Mouse (Mus musculus) bone marrow, adult 2 months (tissue): Measurements from ENCODE around the gene 9630041A04Rik. TPM values are rescaled to one million over a fixed set of nuclear protein-coding genes. Genes with fewer than 3 reads are reported as not detected.

Experiments
- H3K27ac ChIP-seq: fragments of 200-500 bp; 2 replicates; pipeline ENCODE4 v1.5.1; 2012; ENCODE audit warnings: low read depth, mild to moderate bottlenecking, control low read depth, inconsistent platforms, low read length; ENCODE audit not compliant: control insufficient read depth, poor library complexity, insufficient read depth
- H3K4me1 ChIP-seq: fragments of 200-500 bp; 2 replicates; pipeline ENCODE4 v1.6.1; 2011; ENCODE audit warnings: low read length; ENCODE audit not compliant: control insufficient read depth, insufficient read depth
- H3K4me3 ChIP-seq: fragments of 200-500 bp; replicated peaks from 2 replicates; pipeline ENCODE3; 2011; ENCODE audit warnings: mild to moderate bottlenecking, low read depth, low read length, control low read depth; ENCODE audit not compliant: control insufficient read depth
- CTCF ChIP-seq: fragments of 200-500 bp; IDR thresholded peaks from 2 replicates; pipeline ENCODE4 v1.5.1; 2011; ENCODE audit warnings: low read length, control low read depth; ENCODE audit not compliant: control insufficient read depth, insufficient read depth
- POLR2A ChIP-seq: fragments of 200-500 bp; IDR thresholded peaks from 2 replicates; pipeline ENCODE4 v1.6.1; 2011; ENCODE audit warnings: low read depth, mild to moderate bottlenecking, control low read depth, low read length, borderline replicate concordance; ENCODE audit not compliant: control insufficient read depth
- WGBS: fragments of 180-500 bp; shearing (Covaris S2); methylation state at CpG from one replicate; pipeline ENCODE4 v1.1.7; 2018; 5-methylcytosine and 5-hydroxymethylcytosine counted together
- polyA plus RNA-seq: library from polyadenylated mRNA; stranded (reverse); fragments of >200 nt; gene quantifications from 2 replicates; pipeline ENCODE4 v1.2.4, GENCODE M21; 2011; ENCODE audit warnings: low replicate concordance; ENCODE audit not compliant: missing spikeins, insufficient read depth, insufficient read length

9630041A04Rik gene
- polyA plus RNA-seq, 1 experiment = not detected

DNA sequence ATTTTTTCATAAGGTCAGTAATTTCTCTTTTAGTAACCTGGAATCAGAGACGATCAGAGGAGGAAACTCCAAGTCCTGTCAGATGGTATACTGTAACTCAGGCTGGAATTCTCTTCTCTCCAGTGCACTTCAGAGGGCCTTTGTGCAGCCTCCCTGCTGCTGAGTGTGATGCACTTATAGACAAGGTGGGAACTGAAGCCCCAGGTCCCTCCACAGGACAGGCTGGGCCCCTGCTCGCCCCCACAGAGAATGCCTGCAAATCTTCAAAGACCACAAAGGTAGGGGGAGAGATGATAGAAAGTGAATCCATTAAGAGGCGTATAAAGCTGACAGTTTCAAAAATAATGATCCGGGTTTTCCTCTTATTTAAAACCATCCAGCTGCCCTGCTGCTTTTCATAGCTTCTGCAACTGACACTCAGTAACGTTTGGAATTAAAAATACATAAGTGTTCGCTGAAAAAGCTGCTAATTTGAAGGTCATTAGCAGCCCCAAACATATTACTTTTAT lies 46.2 kb downstream of the 9630041A04Rik start:
- WGBS = 63% methylated on average over 6 of the region's 6 CpGs
- TF ChIP-seq POLR2A (no peak), CTCF (no peak)
- H3K4me3 ChIP-seq = no peak overlapping the region
- H3K27ac ChIP-seq = no peak overlapping the region
- H3K4me1 ChIP-seq = no peaks in the 10 kb centered on the region

DNA sequence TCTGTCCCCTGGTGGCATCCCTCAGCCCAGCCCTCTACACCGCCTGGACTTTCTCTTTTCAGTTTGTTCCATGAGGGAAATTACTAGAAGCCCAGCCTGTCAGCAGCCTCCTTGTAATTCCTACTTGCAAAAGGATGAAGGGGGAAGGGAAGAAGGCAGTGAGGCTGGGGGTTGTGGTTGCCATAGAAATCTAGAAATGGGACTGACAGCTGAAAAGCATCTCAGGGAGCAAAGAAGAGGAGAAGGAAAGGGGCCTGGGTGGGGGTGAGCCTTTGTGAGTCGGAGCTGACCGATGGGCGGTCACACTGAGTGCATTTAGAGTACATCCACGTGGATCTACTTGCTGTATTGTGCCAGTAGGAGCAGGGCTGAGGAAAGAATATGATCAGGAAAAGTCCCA lies 47.2 kb downstream of the 9630041A04Rik start:
- Histone ChIP-seq H3K4me1 (no peaks in the 10 kb centered on the region), H3K27ac (no peak overlapping the region), H3K4me3 (no peak overlapping the region)
- WGBS = 73% methylated on average over 5 of the region's 5 CpGs
- no peak for TF ChIP-seq POLR2A
- no peak for TF ChIP-seq CTCF

DNA sequence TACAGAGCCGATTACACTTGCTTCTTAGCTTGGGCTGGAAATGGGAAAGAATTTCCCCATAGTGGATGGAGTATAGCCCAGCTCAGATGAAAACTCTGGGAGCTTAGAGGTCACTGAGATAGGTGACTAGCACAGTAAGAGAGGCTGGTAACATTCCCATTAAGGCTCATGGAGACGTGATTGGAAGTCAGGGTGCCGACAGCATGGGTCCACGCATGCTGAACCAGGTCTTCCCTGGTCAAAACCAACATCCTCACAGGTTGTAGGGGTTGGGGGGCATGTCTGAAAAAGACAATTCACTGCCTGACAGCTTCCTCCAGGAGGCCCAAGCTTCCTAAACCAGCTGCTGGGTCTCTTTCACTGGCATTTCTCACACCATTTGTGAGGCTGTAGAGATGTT lies 47.9 kb downstream of the 9630041A04Rik start:
- Histone ChIP-seq H3K27ac (no peak overlapping the region), H3K4me1 (no peaks in the 10 kb centered on the region), H3K4me3 (no peak overlapping the region)
- WGBS = 79% methylated on average over 4 of the region's 4 CpGs
- TF ChIP-seq POLR2A (no peak), CTCF (no peak)

- Histone ChIP-seq H3K4me1 (no peaks in the 10 kb centered on the region), H3K4me3 (no peak overlapping the region), H3K27ac (no peak overlapping the region)
- WGBS = 72% methylated on average over 9 of the region's 9 CpGs
- no peak for TF ChIP-seq CTCF
- TF ChIP-seq POLR2A = no peak
These were observed 49.7 kb downstream of the 9630041A04Rik start for GRCm38 (mm10) chr9:101911176-101911866.

GRCm38 (mm10) chr9:101915082-101915481 lies 53.4 kb downstream of the 9630041A04Rik start:
- H3K4me3 ChIP-seq = no peak overlapping the region
- 72% methylated on average over 2 of the region's 2 CpGs for WGBS
- no peak overlapping the region for H3K27ac ChIP-seq
- no peak for TF ChIP-seq POLR2A
- no peak for TF ChIP-seq CTCF
- no peaks in the 10 kb centered on the region for H3K4me1 ChIP-seq

- no peak for TF ChIP-seq POLR2A
- TF ChIP-seq CTCF = no peak
- Histone ChIP-seq H3K4me1 (no peaks in the 10 kb centered on the region), H3K4me3 (no peak overlapping the region), H3K27ac (no peak overlapping the region)
- WGBS = 72% methylated on average over 4 of the region's 4 CpGs
These were observed 57.1 kb downstream of the 9630041A04Rik start for GRCm38 (mm10) chr9:101918771-101919170.

GRCm38 (mm10) chr9:101919324-101919723 lies 57.7 kb downstream of the 9630041A04Rik start:
- TF ChIP-seq CTCF (no peak), POLR2A (no peak)
- no peak overlapping the region for H3K27ac ChIP-seq
- no peaks in the 10 kb centered on the region for H3K4me1 ChIP-seq
- WGBS = 75% methylated on average over 5 of the region's 5 CpGs
- H3K4me3 ChIP-seq = no peak overlapping the region

DNA sequence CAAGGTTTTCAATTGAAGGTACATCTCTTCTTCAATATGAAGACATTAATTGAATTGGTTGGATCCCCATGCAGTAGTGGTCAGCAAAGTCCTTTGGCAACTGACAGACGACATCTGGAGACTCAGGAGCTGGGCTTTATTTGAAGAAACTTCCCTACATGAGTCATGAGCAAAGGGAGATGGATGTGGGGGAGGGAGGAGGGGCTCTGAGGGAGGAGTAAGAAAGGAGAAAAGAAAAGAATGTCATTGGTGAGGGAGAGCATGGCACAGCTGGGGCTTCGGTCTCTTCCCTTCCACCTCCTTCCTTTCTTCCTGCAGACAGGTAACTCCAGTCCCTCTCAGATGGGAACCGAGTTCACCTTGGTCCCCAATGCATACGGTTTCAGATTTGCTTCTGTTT lies 61.2 kb downstream of the 9630041A04Rik start:
- Histone ChIP-seq H3K4me1 (no peaks in the 10 kb centered on the region), H3K27ac (no peak overlapping the region), H3K4me3 (no peak overlapping the region)
- TF ChIP-seq POLR2A = no peak
- TF ChIP-seq CTCF = no peak
- WGBS = 68% methylated on average over 4 of the region's 4 CpGs

- no peak overlapping the region for H3K27ac ChIP-seq
- WGBS = 67% methylated on average over 4 of the region's 4 CpGs
- no peaks in the 10 kb centered on the region for H3K4me1 ChIP-seq
- H3K4me3 ChIP-seq = no peak overlapping the region
- TF ChIP-seq CTCF = no peak
- no peak for TF ChIP-seq POLR2A
These were observed 63.2 kb downstream of the 9630041A04Rik start for GRCm38 (mm10) chr9:101924829-101925228.
